Mouse (Mus musculus) heart, postnatal 0 days (tissue): ENCODE results near the gene Ublcp1. TPM values are rescaled to one million over a fixed set of nuclear protein-coding genes. Genes with fewer than 3 reads are reported as not detected.
"Not testable (repeated sequence)": the region's sequence is repeated elsewhere in the genome, so short reads cannot be mapped to it uniquely, and the experiment has no call there.

Experiments used
- ATAC-seq: fragments of 200-750 bp; cut with Nextera tagmentation; 2 replicates; pipeline ENCODE4 v1.8.0; 2017; ENCODE audit warnings: low read depth, moderate number of reproducible peaks, moderate library complexity; ENCODE audit not compliant: insufficient read depth
- DNase-seq: peaks from one replicate; pipeline ENCODE4 v3.0.0-alpha.2; 2016; ENCODE audit warnings: low spot score
- H3K27ac ChIP-seq: fragments of 300-500 bp; sonication (generic); 2 replicates; pipeline ENCODE4 v1.5.1; 2014; ENCODE audit warnings: low read depth, mild to moderate bottlenecking
- H3K27me3 ChIP-seq: fragments of 300-500 bp; sonication (generic); 2 replicates; pipeline ENCODE4 v1.6.1; 2014; ENCODE audit warnings: low read length, mixed read lengths; ENCODE audit not compliant: control insufficient read depth, insufficient read depth
- H3K36me3 ChIP-seq: fragments of 300-500 bp; sonication (generic); replicated peaks from 2 replicates; pipeline ENCODE4 v1.6.1; 2014; ENCODE audit warnings: low read length, mixed read lengths; ENCODE audit not compliant: control insufficient read depth, insufficient read depth
- H3K4me1 ChIP-seq: fragments of 300-500 bp; sonication (generic); 2 replicates; pipeline ENCODE4 v1.6.1; 2014; ENCODE audit warnings: antibody characterized with exemption; ENCODE audit not compliant: control insufficient read depth, insufficient read depth
- H3K4me2 ChIP-seq: fragments of 300-500 bp; sonication (generic); 2 replicates; pipeline ENCODE4 v1.6.1; 2014; ENCODE audit warnings: low read depth, mild to moderate bottlenecking, low read length, moderate library complexity
- H3K4me3 ChIP-seq: fragments of 300-500 bp; sonication (generic); 2 replicates; pipeline ENCODE4 v1.5.1; 2014; ENCODE audit warnings: low read depth, low read length
- H3K9ac ChIP-seq: fragments of 300-500 bp; sonication (generic); replicated peaks from 2 replicates; pipeline ENCODE4 v1.6.1; 2014; ENCODE audit warnings: low read depth, low read length, mixed read lengths
- H3K9me3 ChIP-seq: fragments of 300-500 bp; sonication (generic); replicated peaks from 2 replicates; pipeline ENCODE4 v1.6.1; 2016; ENCODE audit warnings: low read length; ENCODE audit not compliant: control insufficient read depth
- CTCF ChIP-seq: IDR thresholded peaks from 2 replicates; pipeline ENCODE4 v1.5.1; 2016; ENCODE audit warnings: antibody characterized with exemption, control low read depth, low read depth
- EP300 ChIP-seq: IDR thresholded peaks from 2 replicates; pipeline ENCODE4 v1.6.1; 2016; ENCODE audit warnings: antibody characterized with exemption, low read depth
- WGBS: fragments of 180-500 bp; shearing (Covaris S2); extraction: QIAGEN DNeasy Blood & Tissue Kit; methylation state at CpG from one replicate; pipeline ENCODE4 v1.1.7; 2014; 5-methylcytosine and 5-hydroxymethylcytosine counted together
- polyA plus RNA-seq: library from polyadenylated mRNA; unstranded; fragments of >200 nt; fragmentation: Nextera tagmentation; extraction: Ambion mirVana; gene quantifications from 2 replicates; pipeline ENCODE4 v1.2.1, GENCODE M21; 2015
- total RNA-seq: library from RNA; depleted of rRNA; stranded (reverse); fragments of >200 nt; gene quantifications from 2 replicates; pipeline ENCODE4 v1.2.3, GENCODE M21; 2014; ENCODE audit warnings: low replicate concordance

The Ublcp1 gene
- total and polyA plus RNA-seq, 2 experiments from 2014 or later: 16.2 to 45.0 TPM

DNA sequence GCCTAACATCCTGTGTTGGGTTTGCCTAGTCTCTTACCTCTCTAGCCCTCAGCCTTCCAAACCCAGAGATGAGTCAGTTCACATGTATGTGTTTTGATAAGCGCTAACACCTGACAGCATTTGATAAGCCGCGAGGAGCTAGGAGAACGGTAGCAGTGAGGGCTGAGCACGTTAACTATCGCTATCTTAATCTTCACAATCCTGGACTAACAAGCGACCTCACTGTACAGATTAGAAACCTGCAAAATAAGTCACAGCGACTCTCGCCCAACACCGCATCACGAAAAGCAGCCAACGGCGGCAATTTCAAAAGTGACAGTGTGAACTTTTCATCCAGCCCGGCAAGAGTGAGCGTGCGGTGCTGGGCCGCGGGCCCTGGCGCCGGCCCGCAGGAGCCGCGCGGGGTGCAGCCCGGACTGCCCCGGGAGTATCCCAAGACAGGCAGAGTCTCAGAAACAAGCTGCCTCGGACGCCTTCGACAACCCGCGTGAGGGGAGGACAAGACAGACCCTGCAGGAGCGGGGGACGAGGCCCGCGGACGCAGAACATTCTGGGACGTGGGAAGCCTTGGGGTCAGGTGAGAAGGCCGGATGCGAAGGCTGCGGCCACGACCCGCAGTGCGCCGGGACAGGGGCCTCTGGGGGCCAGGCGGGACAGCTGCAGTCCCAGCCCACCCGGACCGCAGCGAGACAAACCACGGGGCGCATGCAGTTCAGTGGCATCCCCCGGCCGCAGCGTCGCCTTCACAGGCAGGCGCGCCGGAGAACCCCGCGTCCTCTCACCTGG, 459 bp downstream of the Ublcp1 start:
- H3K9ac ChIP-seq: peak overlapping the region; percentile 88
- TF ChIP-seq CTCF (no peak), EP300 (no peak)
- peaks cover 17% of the 10 kb centered on the region for H3K4me1 ChIP-seq
- peak overlapping the region; percentile 86 for H3K4me2 ChIP-seq
- WGBS: 1% methylated on average over 59 of the region's 59 CpGs
- H3K9me3 ChIP-seq: no peaks in the 10 kb centered on the region
- DNase-seq: peak; percentile 23
- peaks cover 10% of the 10 kb centered on the region; the same call in 1 of the 2 replicates for H3K36me3 ChIP-seq
- peak; percentile 66 for ATAC-seq
- H3K27me3 ChIP-seq: no peaks in the 10 kb centered on the region
- peak overlapping the region; percentile 97 for H3K27ac ChIP-seq
- peak overlapping the region; percentile 85 for H3K4me3 ChIP-seq

DNA sequence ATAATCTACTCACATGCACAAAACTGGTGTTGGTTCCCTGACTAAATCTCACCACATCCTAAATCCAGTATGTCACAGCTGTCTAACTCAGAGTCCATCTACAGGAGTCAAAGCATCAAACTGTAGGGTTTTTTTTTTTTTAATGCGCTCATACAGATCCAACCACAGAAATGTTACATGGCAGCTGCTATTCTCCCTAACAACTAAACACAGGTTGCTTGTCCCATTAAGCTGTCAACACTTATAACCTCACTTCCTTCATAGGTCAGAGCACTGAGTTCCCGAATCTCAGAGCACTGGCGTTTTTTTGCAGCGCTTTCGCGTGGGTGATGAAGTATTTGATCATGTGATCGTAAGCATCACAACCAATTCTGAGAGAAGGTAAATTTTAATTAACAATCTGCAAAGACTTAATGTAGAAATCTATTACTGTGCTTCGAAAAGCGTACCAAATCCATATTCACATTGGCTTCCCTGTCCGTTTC, 1.9 kb downstream of the Ublcp1 start:
- TF ChIP-seq EP300 (no peak), CTCF (no peak)
- DNase-seq (no peak), ATAC-seq (no peak)
- Histone ChIP-seq H3K36me3 (peaks cover 14% of the 10 kb centered on the region; the same call in 1 of the 2 replicates), H3K27me3 (no peaks in the 10 kb centered on the region), H3K4me1 (peaks cover 17% of the 10 kb centered on the region), H3K9me3 (no peaks in the 10 kb centered on the region), H3K4me2 (no peak overlapping the region), H3K27ac (no peak overlapping the region), H3K4me3 (no peak overlapping the region), H3K9ac (no peak overlapping the region)
- WGBS: 72% methylated on average over 10 of the region's 10 CpGs

DNA sequence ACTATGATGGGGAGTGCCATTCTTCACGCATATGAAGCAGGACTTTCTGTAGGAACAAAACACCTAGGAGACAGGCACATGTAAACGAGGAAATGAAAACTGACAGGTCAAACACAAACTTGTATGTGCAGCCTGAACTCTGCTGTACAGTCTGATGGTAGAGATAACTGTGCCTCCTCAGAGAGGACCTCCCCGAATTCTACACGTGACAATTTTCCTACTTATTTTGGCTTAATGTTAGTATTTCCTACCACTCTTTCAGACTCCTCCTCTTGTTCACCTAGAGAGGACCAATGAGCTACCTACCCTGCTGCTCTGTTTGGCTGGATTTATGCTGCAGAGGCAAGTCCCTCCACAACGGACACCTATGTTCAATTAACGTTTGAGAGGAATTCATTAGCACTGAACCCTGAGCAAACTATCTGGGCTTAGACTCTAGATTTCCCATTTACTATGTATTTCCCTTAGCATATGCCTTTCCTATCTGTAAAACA, 3.3 kb downstream of the Ublcp1 start:
- Histone ChIP-seq H3K4me2 (no peak overlapping the region), H3K9me3 (no peaks in the 10 kb centered on the region), H3K36me3 (peaks cover 19% of the 10 kb centered on the region), H3K4me3 (no peak overlapping the region), H3K27me3 (no peaks in the 10 kb centered on the region), H3K4me1 (peaks cover 15% of the 10 kb centered on the region), H3K27ac (no peak overlapping the region), H3K9ac (no peak overlapping the region)
- no peak for DNase-seq
- ATAC-seq: no peak
- no peak for TF ChIP-seq CTCF
- TF ChIP-seq EP300: no peak
- 78% methylated on average over 6 of the region's 6 CpGs for WGBS

DNA sequence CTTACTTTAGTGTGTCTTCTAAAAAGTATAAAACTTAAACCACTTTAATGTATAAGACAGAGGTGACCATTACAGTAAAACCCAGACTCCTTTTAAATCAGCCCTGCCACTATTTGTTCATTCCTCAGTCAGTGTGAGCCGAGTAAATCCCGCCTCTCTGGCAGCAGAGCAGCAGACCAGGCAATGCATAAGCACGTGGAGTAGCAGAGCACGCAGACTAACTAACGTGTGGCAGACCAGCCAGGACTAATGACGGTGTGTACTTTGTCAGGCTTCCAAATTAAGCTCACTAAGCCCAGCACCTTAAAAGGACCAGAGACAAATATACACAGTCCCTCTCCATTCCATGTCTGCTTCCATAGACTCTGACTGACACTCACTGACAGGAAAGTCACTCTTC, 8.8 kb downstream of the Ublcp1 start:
- peaks cover 47% of the 10 kb centered on the region for H3K36me3 ChIP-seq
- peak; percentile 64 for DNase-seq

DNA sequence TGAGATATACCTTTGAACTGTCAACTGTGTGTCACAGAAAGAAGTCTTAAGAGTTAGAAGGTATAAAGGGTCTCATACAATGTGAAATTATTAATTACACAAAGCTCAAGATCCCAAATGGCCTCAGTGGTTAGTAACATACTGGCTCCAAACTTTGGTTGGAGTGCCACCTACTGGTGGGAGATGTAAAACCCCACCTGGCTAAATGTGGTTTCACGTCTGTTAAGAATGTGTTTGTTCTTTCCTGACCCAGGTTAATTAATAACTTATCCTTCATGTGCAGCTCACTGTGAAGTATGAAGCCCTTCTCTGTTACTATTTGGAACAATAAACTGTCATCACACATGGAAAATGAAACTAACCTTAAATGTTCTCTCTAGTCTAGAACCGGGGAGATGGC, 16.9 kb downstream of the Ublcp1 start:
- H3K9ac ChIP-seq: no peak overlapping the region
- H3K4me1 ChIP-seq: no peaks in the 10 kb centered on the region
- peaks cover 33% of the 10 kb centered on the region for H3K36me3 ChIP-seq
- TF ChIP-seq EP300: no peak
- TF ChIP-seq CTCF: peak; percentile 89
- no peak overlapping the region for H3K4me2 ChIP-seq
- H3K27me3 ChIP-seq: no peaks in the 10 kb centered on the region
- DNase-seq (peak; percentile 26), ATAC-seq (0 out of 2 replicates have a peak, but pooled peaks have one; percentile 55)
- no peak overlapping the region for H3K4me3 ChIP-seq
- no peaks in the 10 kb centered on the region for H3K9me3 ChIP-seq
- 54% methylated on average over 2 of the region's 2 CpGs for WGBS
- no peak overlapping the region for H3K27ac ChIP-seq

More for the DNA sequence above, 8.8 kb downstream of the Ublcp1 start:
- WGBS: 40% methylated on average over 6 of the region's 6 CpGs
- Histone ChIP-seq H3K9me3 (no peaks in the 10 kb centered on the region), H3K4me2 (no peak overlapping the region), H3K4me3 (no peak overlapping the region), H3K27me3 (no peaks in the 10 kb centered on the region), H3K9ac (no peak overlapping the region), H3K27ac (no peak overlapping the region), H3K4me1 (no peaks in the 10 kb centered on the region)
- peak; percentile 92 for ATAC-seq
- TF ChIP-seq CTCF: no peak
- no peak for TF ChIP-seq EP300

DNA sequence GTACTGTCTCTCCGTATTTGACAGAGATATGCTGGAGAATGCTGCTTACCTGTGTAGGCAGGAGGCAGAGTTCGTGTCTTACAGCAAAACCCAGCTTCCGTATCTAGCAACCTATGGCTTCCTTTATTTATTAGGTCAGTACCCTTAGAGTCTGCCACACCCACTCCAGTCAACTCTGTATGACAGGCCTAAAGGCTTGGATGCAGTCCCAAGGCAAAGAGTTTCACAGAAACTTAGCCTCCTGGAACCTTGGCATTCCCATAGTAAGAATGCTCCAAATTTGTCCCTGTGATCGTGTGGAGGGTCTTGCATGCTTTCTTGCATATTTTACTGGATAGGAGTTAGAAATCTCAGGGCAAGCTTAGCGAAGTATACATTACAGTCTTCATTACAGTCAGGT, 18.3 kb downstream of the Ublcp1 start:
- not testable (repeated sequence) for H3K27ac ChIP-seq, ATAC-seq, H3K9me3 ChIP-seq, H3K9ac ChIP-seq, DNase-seq, H3K4me3 ChIP-seq, H3K27me3 ChIP-seq, H3K4me2 ChIP-seq, H3K4me1 ChIP-seq
- WGBS: 88% methylated on average over 5 of the region's 5 CpGs
- H3K36me3 ChIP-seq: peaks cover 23% of the 10 kb centered on the region; the same call in 1 of the 2 replicates
